Mouse (Mus musculus) cortical plate, adult 2 months (tissue): ENCODE results near the gene Ndufc1.

Experiments used
- CTCF ChIP-seq: fragments of 200-500 bp; IDR thresholded peaks from 2 replicates; pipeline ENCODE4 v1.5.1; 2011; ENCODE audit warnings: mild to moderate bottlenecking, control low read depth, low read length; ENCODE audit not compliant: insufficient read depth; ENCODE audit errors: extremely low read depth
- POLR2A ChIP-seq: fragments of 200-500 bp; IDR thresholded peaks from 2 replicates; pipeline ENCODE4 v1.6.1; 2011; ENCODE audit warnings: mild to moderate bottlenecking, low read length, control low read depth; ENCODE audit not compliant: insufficient read depth; ENCODE audit errors: extremely low read depth

DNA sequence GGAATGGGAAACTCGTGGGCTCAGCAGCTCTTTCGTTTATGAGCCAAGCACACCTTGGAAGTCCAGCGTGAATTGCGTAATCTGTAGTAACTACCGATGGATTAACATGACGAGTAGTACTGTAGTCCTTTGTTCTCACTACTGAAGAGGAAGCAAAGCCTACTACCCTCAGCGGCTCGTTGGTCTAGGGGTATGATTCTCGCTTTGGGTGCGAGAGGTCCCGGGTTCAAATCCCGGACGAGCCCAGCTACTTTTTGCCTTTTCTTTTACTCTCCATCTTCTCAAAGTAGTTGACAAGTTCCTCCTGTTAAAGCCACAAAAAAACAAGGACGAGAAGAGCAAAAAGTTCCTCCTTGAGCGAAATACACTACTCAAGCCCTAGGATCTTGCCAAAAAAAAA lies 50.6 kb downstream of the Ndufc1 start:
- TF ChIP-seq CTCF (no peak), POLR2A (no peak)
